Mouse (Mus musculus) MEL-GATA-1-ER (cell line): ENCODE measurements around the gene Cdh13.

Experiments used
- DNase-seq: peaks from one replicate; pipeline ENCODE4 v3.0.0-alpha.2; 2012; ENCODE audit warnings: low read depth; ENCODE audit errors: extremely low read depth

Gene Cdh13

DNA sequence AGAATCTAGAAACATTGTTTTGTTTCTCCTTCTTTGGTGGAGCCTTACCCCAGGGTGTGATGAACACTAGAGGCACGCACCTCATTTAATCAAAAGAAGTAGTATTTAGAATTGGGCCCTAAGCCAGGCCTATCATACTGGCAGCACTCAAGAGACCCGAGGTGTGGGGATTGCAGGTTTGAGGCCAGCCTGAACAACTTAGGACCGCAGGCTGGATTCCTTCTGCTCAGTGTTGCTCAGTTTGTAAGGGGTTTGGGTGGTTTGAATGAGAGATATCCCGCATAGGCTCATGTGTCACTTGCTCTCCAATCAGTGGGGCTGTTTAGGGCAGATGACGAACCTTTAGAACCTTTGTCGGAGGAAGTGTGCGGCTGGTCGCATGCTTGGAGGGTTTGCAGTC lies 96.5 kb downstream of the Cdh13 start:
- no peak for DNase-seq

- DNase-seq = no peak
Measured at GRCm38 (mm10) chr8:118380782-118381181, 97.2 kb downstream of the Cdh13 start.

- DNase-seq = no peak
Measured at GRCm38 (mm10) chr8:118381641-118382040, 98.1 kb downstream of the Cdh13 start.

GRCm38 (mm10) chr8:118384314-118384713 lies 100.8 kb downstream of the Cdh13 start:
- DNase-seq = no peak

DNA sequence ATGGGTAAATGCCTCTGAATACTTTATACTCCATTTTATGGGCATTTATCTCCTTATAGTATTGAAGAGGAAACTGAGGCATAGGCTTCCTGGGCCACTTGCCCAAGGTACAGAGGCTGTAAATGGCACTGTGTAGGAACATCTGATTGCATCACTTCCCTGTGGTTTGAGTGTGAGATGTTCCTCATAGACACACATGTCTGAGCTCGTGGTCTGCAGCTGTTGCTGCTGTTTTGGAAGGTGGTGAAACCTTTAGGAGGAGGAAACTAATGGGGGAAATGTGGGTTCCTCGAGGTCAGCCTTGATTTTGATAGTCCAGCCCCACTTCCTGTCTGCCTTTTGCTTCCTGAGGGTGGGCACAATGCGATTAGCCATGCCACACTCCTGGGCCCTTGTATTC lies 105.9 kb downstream of the Cdh13 start:
- no peak for DNase-seq

- no peak for DNase-seq
Measured at GRCm38 (mm10) chr8:118393909-118394650, 110.5 kb downstream of the Cdh13 start.

DNA sequence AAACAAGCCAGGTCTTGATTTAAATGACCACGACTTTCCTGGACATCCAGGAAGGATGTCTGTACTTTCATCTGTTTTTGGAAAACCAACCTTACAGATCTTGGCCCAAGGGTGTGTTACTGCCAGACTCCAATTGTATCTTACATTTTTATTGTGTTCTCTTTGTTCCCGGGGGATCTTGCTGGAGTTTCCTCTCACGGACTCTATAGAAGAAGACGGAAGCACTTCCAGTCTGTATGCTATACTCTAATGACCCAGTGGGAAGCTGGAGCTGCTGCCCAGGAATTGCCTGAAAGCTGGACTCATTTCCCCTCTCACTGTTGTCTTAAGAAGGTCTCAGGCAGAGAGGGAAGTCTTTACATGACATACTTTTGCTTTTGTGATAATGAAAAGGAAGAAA lies 111.6 kb downstream of the Cdh13 start:
- no peak for DNase-seq

DNA sequence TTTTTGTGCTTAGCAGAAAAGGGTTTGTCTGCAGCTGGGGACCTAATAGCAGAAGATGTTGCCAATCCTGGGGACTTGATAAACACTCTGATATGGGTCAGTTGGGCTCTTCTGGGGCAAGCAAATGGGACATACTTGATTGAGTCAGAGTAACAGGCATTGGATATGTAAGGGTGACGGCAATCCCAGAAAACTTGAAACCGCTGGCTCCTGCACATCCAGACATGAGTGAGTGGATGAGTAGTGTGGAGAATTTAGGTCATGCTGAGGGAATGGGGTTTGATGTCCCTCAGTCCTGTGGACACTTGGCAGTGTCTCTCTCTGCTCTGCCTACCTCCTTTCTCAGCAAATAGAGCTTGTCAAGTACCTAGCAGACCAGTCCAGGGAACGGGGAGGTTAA lies 121.3 kb downstream of the Cdh13 start:
- no peak for DNase-seq

GRCm38 (mm10) chr8:118407322-118407721 lies 123.8 kb downstream of the Cdh13 start:
- no peak for DNase-seq

DNA sequence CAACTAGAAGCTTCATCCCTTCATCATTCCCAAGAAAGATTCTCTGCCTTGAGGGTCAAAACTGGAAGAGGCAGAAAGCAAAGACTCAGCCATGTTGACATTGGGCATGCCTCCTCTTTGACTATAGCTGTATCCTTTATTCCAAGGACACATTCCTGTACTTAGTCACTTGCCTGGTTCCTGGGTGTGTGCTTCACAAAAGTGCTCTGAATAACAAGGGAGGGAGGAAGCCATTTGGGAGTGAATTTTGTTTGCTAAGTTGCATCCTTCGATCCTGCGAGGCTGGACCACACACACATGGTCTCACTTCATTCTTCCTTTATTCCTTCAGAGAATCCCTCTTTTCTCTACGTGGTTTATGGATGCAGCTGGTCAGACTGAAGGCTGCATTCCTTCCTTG lies 125.9 kb downstream of the Cdh13 start:
- no peak for DNase-seq

- DNase-seq = no peak
Measured at GRCm38 (mm10) chr8:118410341-118410970, 126.9 kb downstream of the Cdh13 start.

DNA sequence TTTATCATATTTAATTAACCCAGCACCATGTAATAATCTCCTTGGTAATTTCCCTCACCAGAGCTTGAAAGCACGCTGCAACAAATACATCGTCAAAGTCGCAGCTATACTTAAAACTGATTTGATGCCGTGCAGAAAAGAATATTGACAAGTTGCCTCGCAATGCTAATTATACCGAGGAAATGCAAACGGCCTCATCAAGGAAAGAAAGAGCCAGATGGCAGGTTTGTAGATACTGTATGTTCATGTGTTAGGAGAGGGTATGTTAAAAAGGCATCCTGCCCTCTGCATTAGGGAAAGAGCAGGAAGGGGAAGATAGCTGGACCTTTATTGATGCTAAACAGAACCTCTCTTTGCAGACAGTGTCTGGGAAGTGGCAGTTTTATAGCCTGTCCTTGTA lies 132.1 kb downstream of the Cdh13 start:
- DNase-seq = no peak

DNA sequence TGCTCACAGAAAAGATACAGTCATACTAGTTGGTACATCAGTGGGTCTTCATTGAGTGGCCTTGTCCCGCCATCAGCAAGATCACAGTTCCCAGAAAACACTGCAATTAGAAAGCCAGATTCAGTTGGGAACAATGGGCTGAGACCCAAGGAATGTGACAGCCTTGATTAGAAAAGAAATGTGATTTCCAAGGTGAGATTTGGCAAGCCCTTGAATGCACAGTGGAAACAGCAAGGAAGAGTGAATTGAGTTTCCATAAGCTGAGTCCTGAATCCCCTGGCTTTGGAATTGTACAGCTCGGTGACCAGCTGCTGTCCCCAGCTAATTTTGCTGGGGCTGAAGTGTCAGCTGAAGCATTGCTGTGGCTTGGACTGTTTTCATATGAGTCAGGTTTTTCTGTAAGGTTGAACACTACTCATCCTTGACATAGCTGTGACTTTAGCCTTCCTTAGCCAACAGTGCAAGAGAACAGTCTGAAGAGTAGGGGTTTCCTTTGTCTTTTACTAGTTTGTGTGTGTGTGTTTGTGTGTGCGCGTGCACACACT lies 133.3 kb downstream of the Cdh13 start:
- DNase-seq = no peak

DNA sequence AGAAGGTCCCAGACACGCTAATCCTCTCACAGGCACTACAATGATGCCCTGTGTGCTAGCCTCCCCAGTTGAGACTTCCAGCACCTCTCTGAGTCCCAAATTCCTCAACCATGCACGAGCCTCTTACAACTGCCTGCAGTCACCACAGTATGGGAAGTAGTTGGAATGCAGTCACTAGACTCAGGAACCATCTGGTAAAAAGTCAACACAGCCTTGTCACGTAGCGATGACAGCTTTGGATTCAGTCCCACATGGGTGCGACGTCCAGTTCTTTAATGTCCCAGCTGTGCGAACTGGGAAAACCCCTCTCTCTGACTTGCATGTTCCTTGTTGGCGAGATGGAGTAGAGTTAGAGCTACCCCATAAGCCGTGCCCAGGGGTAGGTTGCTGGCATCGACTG lies 139.1 kb downstream of the Cdh13 start:
- DNase-seq = no peak

DNA sequence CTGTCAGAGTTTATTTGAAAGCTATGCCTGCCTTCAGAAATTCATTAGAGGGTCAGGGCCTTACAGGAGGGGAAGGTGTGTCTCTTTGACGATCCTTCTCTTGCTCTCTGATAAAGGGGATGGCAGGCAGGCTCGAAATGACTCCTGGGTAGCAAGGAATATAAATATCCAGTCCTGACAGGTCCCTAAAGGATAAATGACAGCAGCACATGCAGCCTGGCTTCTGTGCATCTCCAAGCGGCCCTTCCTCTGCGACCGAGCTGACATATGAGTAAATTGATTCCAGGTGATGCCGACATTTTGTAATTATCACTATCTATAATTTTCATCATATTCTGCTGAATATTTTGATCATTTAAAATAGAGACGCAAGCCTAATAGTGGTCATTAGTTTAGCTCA lies 145.4 kb downstream of the Cdh13 start:
- DNase-seq = no peak

- no peak for DNase-seq
Measured at GRCm38 (mm10) chr8:118431731-118432440, 148.4 kb downstream of the Cdh13 start.

GRCm38 (mm10) chr8:118433553-118434180 lies 150.1 kb downstream of the Cdh13 start:
- no peak for DNase-seq

DNA sequence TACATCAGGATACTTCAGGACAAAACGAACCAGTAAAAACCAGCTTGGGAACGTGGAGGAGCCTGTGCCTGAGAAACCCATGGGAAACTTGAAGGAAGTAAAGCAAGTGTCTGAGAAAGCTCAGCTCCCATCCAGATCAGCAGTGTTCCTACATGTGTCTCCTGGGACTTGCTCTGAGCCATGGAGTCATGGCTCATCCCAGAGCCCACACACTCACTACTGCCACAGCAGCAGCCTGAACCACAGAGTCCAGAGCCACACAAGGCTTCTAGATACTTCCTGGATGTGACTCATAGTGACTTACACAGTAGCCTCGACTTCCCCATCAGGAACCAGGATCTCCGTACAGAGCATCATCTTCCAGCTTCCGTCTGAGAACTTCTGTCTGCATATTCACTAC lies 153.2 kb downstream of the Cdh13 start:
- DNase-seq = no peak

- no peak for DNase-seq
Measured at GRCm38 (mm10) chr8:118437152-118437551, 153.6 kb downstream of the Cdh13 start.

DNA sequence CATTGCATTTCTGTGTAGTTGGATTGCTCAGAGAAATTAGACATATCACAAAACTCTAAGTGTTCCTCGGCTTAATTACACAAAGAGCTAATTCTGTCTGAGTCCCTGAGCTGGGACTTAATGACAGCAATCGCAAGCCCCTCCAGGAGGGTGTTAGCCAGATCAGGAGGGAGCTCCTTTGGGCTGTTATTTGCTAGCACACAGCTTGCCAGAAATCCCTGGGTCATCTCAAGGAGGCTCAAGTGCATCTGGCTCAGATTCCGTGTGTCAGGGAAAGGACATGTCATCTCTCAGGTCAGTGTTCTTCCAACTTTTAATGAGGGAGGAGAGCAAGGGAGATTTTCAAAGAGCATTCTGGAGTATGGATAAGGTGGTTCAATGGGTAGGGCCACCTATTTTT lies 154.3 kb downstream of the Cdh13 start:
- no peak for DNase-seq

DNA sequence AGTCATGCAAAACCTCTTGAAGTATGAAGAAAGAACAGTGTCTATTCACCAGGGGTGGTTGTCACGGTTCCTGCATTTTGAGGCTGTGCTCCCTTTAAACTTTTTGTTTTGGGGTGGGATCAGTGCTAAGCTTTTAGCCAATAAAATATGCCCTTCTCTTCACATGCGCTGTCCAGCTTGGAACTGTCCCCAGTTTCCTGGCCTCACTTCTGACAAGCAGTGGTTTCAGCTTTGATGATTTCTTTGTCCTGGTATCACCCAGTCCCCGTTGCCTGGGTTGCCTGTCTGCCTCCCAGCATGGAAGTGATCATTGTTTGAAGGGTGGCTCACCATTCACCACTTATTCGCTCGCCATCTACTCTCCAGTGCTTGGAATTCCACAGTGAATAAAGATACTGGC lies 156.3 kb downstream of the Cdh13 start:
- no peak for DNase-seq

- no peak for DNase-seq
Measured at GRCm38 (mm10) chr8:118443361-118443760, 159.8 kb downstream of the Cdh13 start.
